Mouse (Mus musculus): ENCODE data around the gene Cog2. TPM values are rescaled to one million over a fixed set of nuclear protein-coding genes. Genes with fewer than 3 reads are reported as not detected.
A peak's percentile ranks its signal among the peaks of the same experiment; 100 is the strongest.

Cog2 gene
- total RNA-seq, 2 experiments from 2014 or later: 23.1 to 28.0 TPM

- DNase-seq: no peak
Measured at GRCm38 (mm10) chr8:124517142-124517541, 3.4 kb upstream of the Cog2 start.

- no peak for DNase-seq
Measured at GRCm38 (mm10) chr8:124521946-124522345, 1.4 kb downstream of the Cog2 start.

- no peak for DNase-seq
Measured at GRCm38 (mm10) chr8:124526261-124526660, 5.7 kb downstream of the Cog2 start.

GRCm38 (mm10) chr8:124530076-124530475, 9.5 kb downstream of the Cog2 start:
- no peak for DNase-seq

- no peak for DNase-seq
Measured at GRCm38 (mm10) chr8:124530556-124530955, 10.0 kb downstream of the Cog2 start.

GRCm38 (mm10) chr8:124530996-124531395, 10.4 kb downstream of the Cog2 start:
- no peak for DNase-seq

- no peak for DNase-seq
Measured at GRCm38 (mm10) chr8:124532626-124533025, 12.1 kb downstream of the Cog2 start.

- no peak for DNase-seq
Measured at GRCm38 (mm10) chr8:124535451-124535850, 14.9 kb downstream of the Cog2 start.

GRCm38 (mm10) chr8:124540906-124541305, 20.3 kb downstream of the Cog2 start:
- no peak for DNase-seq

- no peak for DNase-seq
Measured at GRCm38 (mm10) chr8:124542001-124542400, 21.4 kb downstream of the Cog2 start.

- DNase-seq: no peak
Measured at GRCm38 (mm10) chr8:124543272-124543671, 22.7 kb downstream of the Cog2 start.

GRCm38 (mm10) chr8:124546371-124546770, 25.8 kb downstream of the Cog2 start:
- no peak for DNase-seq

- no peak for DNase-seq
Measured at GRCm38 (mm10) chr8:124546815-124547214, 26.2 kb downstream of the Cog2 start.

- DNase-seq: no peak
Measured at GRCm38 (mm10) chr8:124547269-124547668, 26.7 kb downstream of the Cog2 start.

- DNase-seq: no peak
Measured at GRCm38 (mm10) chr8:124548187-124548586, 27.6 kb downstream of the Cog2 start.

GRCm38 (mm10) chr8:124551011-124551661, 30.6 kb downstream of the Cog2 start:
- no peak for DNase-seq

- DNase-seq: no peak
Measured at GRCm38 (mm10) chr8:124555113-124555750, 34.7 kb downstream of the Cog2 start.

- no peak for DNase-seq
Measured at GRCm38 (mm10) chr8:124556164-124556563, 35.6 kb downstream of the Cog2 start.

GRCm38 (mm10) chr8:124556658-124557057, 36.1 kb downstream of the Cog2 start:
- DNase-seq: no peak

GRCm38 (mm10) chr8:124557476-124557875, 36.9 kb downstream of the Cog2 start:
- DNase-seq: no peak

- no peak for DNase-seq
Measured at GRCm38 (mm10) chr8:124567126-124567525, 46.6 kb downstream of the Cog2 start.

GRCm38 (mm10) chr8:124567584-124567983, 47.0 kb downstream of the Cog2 start:
- DNase-seq: peak; percentile 38

- DNase-seq: peak; percentile 64
Measured at GRCm38 (mm10) chr8:124569100-124569499, 48.5 kb downstream of the Cog2 start.

- peak; percentile 78 for DNase-seq
Measured at GRCm38 (mm10) chr8:124569593-124569992, 49.0 kb downstream of the Cog2 start, which contains the start of gene Agt. Gene Agt, minus strand, starts transcription at chr8:124569706.
